Mouse (Mus musculus) G1E (cell line): ENCODE results near the gene Frmd5. TPM values are rescaled to one million over a fixed set of nuclear protein-coding genes. Genes with fewer than 3 reads are reported as not detected.

Experiments used
- ATAC-seq: 2 replicates; pipeline ENCODE4 v1.8.0; 2016; ENCODE audit warnings: mild to moderate bottlenecking; ENCODE audit not compliant: insufficient number of reproducible peaks, poor library complexity, low FRiP score, severe bottlenecking; ENCODE audit errors: extremely low read depth
- DNase-seq: peaks from one replicate; pipeline ENCODE4 v3.0.0; 2012; ENCODE audit warnings: low spot score
- H3K27me3 ChIP-seq: 2 replicates; pipeline ENCODE4 v1.6.1; 2012; ENCODE audit warnings: mild to moderate bottlenecking, low read length, inconsistent platforms; ENCODE audit not compliant: insufficient read depth
- H3K36me3 ChIP-seq: replicated peaks from 2 replicates; pipeline ENCODE3; 2012; ENCODE audit warnings: mild to moderate bottlenecking, inconsistent platforms
- H3K4me1 ChIP-seq: 2 replicates; pipeline ENCODE4 v1.6.1; 2012; ENCODE audit warnings: low read depth, low read length, inconsistent platforms, mixed read lengths; ENCODE audit not compliant: insufficient read depth
- H3K4me3 ChIP-seq: 2 replicates; pipeline ENCODE4 v1.5.1; 2012; ENCODE audit warnings: low read depth, mild to moderate bottlenecking, inconsistent platforms, low read length, moderate library complexity, mixed read lengths
- H3K9me3 ChIP-seq: replicated peaks from 2 replicates; pipeline ENCODE4 v1.6.1; 2012; ENCODE audit warnings: inconsistent platforms
- CTCF ChIP-seq: IDR thresholded peaks from 2 replicates; pipeline ENCODE4 v1.5.1; 2012; ENCODE audit warnings: low read depth, low read length, inconsistent platforms, mixed read lengths
- GATA1 ChIP-seq: IDR thresholded peaks from 2 replicates; pipeline ENCODE4 v1.6.1; 2012; ENCODE audit warnings: borderline replicate concordance, low read length, inconsistent platforms, mixed read lengths
- GATA2 ChIP-seq: IDR thresholded peaks from 2 replicates; pipeline ENCODE4 v1.6.1; 2012; ENCODE audit warnings: low read depth, low read length, inconsistent platforms, borderline replicate concordance
- POLR2AphosphoS5 ChIP-seq: IDR thresholded peaks from 2 replicates; pipeline ENCODE4 v1.6.1; 2012; ENCODE audit warnings: low read depth, low read length, inconsistent platforms; ENCODE audit not compliant: insufficient replicate concordance
- TAL1 ChIP-seq: conservative IDR thresholded peaks from 2 replicates; pipeline ENCODE4 v1.6.1; 2012; ENCODE audit warnings: low read depth, low read length, inconsistent platforms, mixed read lengths
- polyA plus RNA-seq: library from polyadenylated mRNA; stranded (reverse); fragments of >175 nt; gene quantifications from 2 replicates; pipeline ENCODE4 v1.2.3, GENCODE M21; 2012
- total RNA-seq, 2 experiments: library from RNA; stranded (forward) in 1 of 2; stranded (reverse) in 1 of 2; fragments of 200-1000 nt in 1 of 2; fragments of >200 nt in 1 of 2; fragmentation: Nextera tagmentation in 1 of 2; gene quantifications; 2 replicates each; pipeline ENCODE4 v1.2.3; 2014 to 2017

Gene Frmd5
- total and polyA plus RNA-seq, 3 experiments, result 12.8 to 79.4 (median 20.6) TPM

- Histone ChIP-seq H3K4me1 (peaks cover 2% of the 10 kb centered on the region; the same call in 1 of the 2 replicates), H3K9me3 (no peaks in the 10 kb centered on the region), H3K36me3 (no peaks in the 10 kb centered on the region), H3K4me3 (no peak overlapping the region), H3K27me3 (no peaks in the 10 kb centered on the region)
- DNase-seq, result no peak
- no peak for TF ChIP-seq GATA2
- TF ChIP-seq GATA1, result no peak
- no peak for ATAC-seq
These were observed 164.0 kb downstream of the Frmd5 start for GRCm38 (mm10) chr2:121642934-121643333.

GRCm38 (mm10) chr2:121632091-121632490 is 174.8 kb downstream of the Frmd5 start:
- Histone ChIP-seq H3K27me3 (peaks cover 10% of the 10 kb centered on the region), H3K4me3 (no peak overlapping the region), H3K36me3 (no peaks in the 10 kb centered on the region), H3K9me3 (no peaks in the 10 kb centered on the region), H3K4me1 (peaks cover 4% of the 10 kb centered on the region)
- ATAC-seq (no peak), DNase-seq (no peak)
- no peak for TF ChIP-seq GATA2
- no peak for TF ChIP-seq TAL1
- TF ChIP-seq CTCF, result no peak
- no peak for TF ChIP-seq POLR2AphosphoS5
- no peak for TF ChIP-seq GATA1

- TF ChIP-seq CTCF, result no peak
- TF ChIP-seq GATA1, result no peak
- no peak for TF ChIP-seq GATA2
- no peak for TF ChIP-seq POLR2AphosphoS5
- TF ChIP-seq TAL1, result no peak
- H3K27me3 ChIP-seq, result peaks cover 10% of the 10 kb centered on the region
- H3K4me1 ChIP-seq, result peaks cover 4% of the 10 kb centered on the region
- no peaks in the 10 kb centered on the region for H3K9me3 ChIP-seq
- no peaks in the 10 kb centered on the region for H3K36me3 ChIP-seq
- DNase-seq (no peak), ATAC-seq (no peak)
- no peak overlapping the region for H3K4me3 ChIP-seq
These were observed 176.6 kb downstream of the Frmd5 start for GRCm38 (mm10) chr2:121630286-121630685.

- DNase-seq, result no peak
- no peak for ATAC-seq
These were observed 178.6 kb downstream of the Frmd5 start for GRCm38 (mm10) chr2:121628290-121628689.

GRCm38 (mm10) chr2:121625901-121626300 is 181.0 kb downstream of the Frmd5 start:
- DNase-seq (no peak), ATAC-seq (no peak)
- no peak for TF ChIP-seq GATA1
- no peak for TF ChIP-seq CTCF
- TF ChIP-seq GATA2, result no peak
- Histone ChIP-seq H3K27me3 (peaks cover 10% of the 10 kb centered on the region), H3K36me3 (no peaks in the 10 kb centered on the region), H3K4me1 (peaks cover 9% of the 10 kb centered on the region), H3K9me3 (no peaks in the 10 kb centered on the region), H3K4me3 (no peak overlapping the region)

More at GRCm38 (mm10) chr2:121628290-121628689, 178.6 kb downstream of the Frmd5 start:
- Histone ChIP-seq H3K4me1 (peaks cover 4% of the 10 kb centered on the region), H3K36me3 (no peaks in the 10 kb centered on the region), H3K4me3 (no peak overlapping the region), H3K27me3 (peaks cover 10% of the 10 kb centered on the region), H3K9me3 (no peaks in the 10 kb centered on the region)
- TF ChIP-seq POLR2AphosphoS5 (no peak), GATA1 (no peak), CTCF (no peak), GATA2 (no peak), TAL1 (no peak)

- peaks cover 10% of the 10 kb centered on the region for H3K27me3 ChIP-seq
- DNase-seq (no peak), ATAC-seq (no peak; the same call in 1 of the 2 replicates)
- H3K36me3 ChIP-seq, result no peaks in the 10 kb centered on the region
- no peak for TF ChIP-seq TAL1
- no peak for TF ChIP-seq CTCF
- no peak for TF ChIP-seq GATA2
- no peak for TF ChIP-seq POLR2AphosphoS5
- no peak for TF ChIP-seq GATA1
- H3K4me3 ChIP-seq, result no peak overlapping the region
- H3K4me1 ChIP-seq, result peaks cover 19% of the 10 kb centered on the region
- no peaks in the 10 kb centered on the region for H3K9me3 ChIP-seq
These were observed 185.4 kb downstream of the Frmd5 start for GRCm38 (mm10) chr2:121621262-121622163.
